Mouse (Mus musculus) frontal cortex, postnatal 36 days (tissue): ENCODE results near the gene Chtop.
A peak's percentile ranks its signal among the peaks of the same experiment; 100 is the strongest.

Experiments
- DNase-seq, 2 experiments: peaks; one replicate each; pipeline ENCODE4 v3.0.0; 2022; ENCODE audit warnings: low spot score in 2 of 2

Chtop gene

GRCm38 (mm10) chr3:90465081-90465685 is 44.1 kb downstream of the Chtop start:
- no peak for DNase-seq

- no peak for DNase-seq
Observed at GRCm38 (mm10) chr3:90464552-90465080, 44.7 kb downstream of the Chtop start.

GRCm38 (mm10) chr3:90462579-90462978 is 46.7 kb downstream of the Chtop start:
- no peak for DNase-seq

DNA sequence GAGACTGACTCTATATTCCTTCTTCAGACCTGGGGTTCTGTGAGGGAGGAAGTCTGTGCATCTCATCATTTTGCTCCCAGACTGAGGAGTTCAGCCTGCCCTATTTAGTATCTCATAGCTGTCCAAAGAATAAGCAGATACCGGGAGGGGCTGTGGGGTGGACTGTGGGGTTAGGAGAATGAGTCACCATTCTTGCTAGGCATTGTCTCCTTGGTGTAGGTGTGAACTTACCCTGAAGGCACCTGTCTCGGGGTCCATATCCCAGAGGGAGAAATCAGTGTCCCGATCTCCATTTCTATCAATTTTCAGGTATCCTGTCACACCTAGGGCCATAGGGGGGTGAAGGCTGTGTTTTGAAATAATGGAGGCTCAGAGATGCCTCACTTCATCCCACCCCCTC is 47.4 kb downstream of the Chtop start:
- DNase-seq: no peak

- DNase-seq: no peak
Observed at GRCm38 (mm10) chr3:90460315-90460714, 49.0 kb downstream of the Chtop start.

GRCm38 (mm10) chr3:90459727-90460126 is 49.6 kb downstream of the Chtop start:
- no peak for DNase-seq

DNA sequence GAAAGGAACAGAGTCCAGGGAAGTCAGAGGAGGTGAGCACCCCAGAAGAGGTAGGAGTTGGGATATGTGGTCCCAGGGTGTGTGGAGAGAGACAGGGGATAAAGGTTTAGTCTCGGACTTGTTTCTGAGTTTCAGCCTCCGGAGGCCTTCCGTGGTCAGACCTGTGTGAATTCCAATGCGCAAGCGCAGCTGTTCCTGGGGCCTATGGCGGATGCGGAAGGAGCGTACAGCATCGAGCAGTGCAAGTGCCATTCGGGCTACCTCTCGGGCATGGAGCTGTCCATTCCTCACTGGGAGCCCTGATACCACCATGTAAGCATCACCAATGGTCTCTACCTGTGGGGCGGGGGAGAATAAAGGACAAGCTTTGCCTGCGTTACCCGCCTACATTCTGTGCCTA is 54.4 kb downstream of the Chtop start:
- no peak for DNase-seq

DNA sequence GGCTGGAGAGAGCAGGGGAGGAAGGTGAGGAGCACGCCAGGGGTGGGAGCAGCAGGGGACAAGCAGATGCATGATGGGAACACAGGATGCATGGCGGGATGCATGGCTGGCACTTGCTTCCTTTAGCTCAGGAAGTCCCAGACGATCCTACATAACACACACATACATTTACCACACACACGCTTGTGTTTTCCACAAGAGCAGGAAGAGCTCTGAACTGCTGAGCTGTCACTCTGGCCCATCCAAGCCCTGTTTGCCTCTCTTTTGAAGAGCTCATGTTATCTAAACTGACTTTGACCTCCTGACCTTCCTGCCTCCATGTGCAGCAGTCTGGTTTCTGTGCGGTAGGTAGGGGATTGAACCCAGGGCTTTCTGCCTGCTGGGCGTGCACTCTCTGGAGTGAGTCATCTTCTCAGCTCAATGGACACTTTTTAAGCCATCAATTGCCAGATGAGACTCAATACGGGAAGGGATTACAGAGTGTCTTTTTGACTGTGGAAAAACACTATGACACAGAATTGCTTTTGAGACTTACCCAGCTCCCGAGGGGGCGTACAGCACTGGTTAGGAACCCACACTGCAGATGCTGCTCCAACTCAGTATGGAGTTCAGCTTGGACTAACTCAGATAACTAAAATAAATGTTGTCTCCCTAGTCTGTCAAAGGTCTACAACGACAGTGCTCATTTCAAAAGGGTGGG is 57.8 kb downstream of the Chtop start:
- DNase-seq: peak in 1 of 2 experiments; percentile 64

GRCm38 (mm10) chr3:90450874-90451273 is 58.4 kb downstream of the Chtop start:
- DNase-seq: no peak
